Mouse (Mus musculus) lung, postnatal 0 days (tissue): Measurements from ENCODE around the gene Mgat5. TPM values are rescaled to one million over a fixed set of nuclear protein-coding genes. Genes with fewer than 3 reads are reported as not detected.

Experiments used
- ATAC-seq: fragments of 200-750 bp; cut with Nextera tagmentation; 2 replicates; pipeline ENCODE4 v1.8.0; 2017; ENCODE audit warnings: moderate library complexity
- DNase-seq: peaks from one replicate; pipeline ENCODE4 v3.0.0-alpha.2; 2016; ENCODE audit warnings: low spot score
- H3K27ac ChIP-seq: fragments of 300-500 bp; sonication (generic); 2 replicates; pipeline ENCODE4 v1.5.1; 2014; ENCODE audit warnings: antibody characterized with exemption, mild to moderate bottlenecking, low read length, mixed read lengths
- H3K27me3 ChIP-seq: fragments of 300-500 bp; sonication (generic); replicated peaks from 2 replicates; pipeline ENCODE4 v1.6.1; 2014; ENCODE audit warnings: low read length, mixed read lengths; ENCODE audit not compliant: insufficient read depth
- H3K36me3 ChIP-seq: fragments of 300-500 bp; sonication (generic); 2 replicates; pipeline ENCODE4 v1.6.1; 2014; ENCODE audit warnings: low read length, mixed read lengths; ENCODE audit not compliant: insufficient read depth
- H3K4me1 ChIP-seq: fragments of 300-500 bp; sonication (generic); 2 replicates; pipeline ENCODE4 v1.6.1; 2014; ENCODE audit warnings: antibody characterized with exemption, low read depth, low read length, mixed read lengths; ENCODE audit not compliant: insufficient read depth
- H3K4me2 ChIP-seq: fragments of 300-500 bp; sonication (generic); replicated peaks from 2 replicates; pipeline ENCODE4 v1.6.1; 2014; ENCODE audit warnings: low read depth, mild to moderate bottlenecking, low read length, moderate library complexity, mixed read lengths
- H3K4me3 ChIP-seq: fragments of 300-500 bp; sonication (generic); 2 replicates; pipeline ENCODE4 v1.5.1; 2014; ENCODE audit warnings: low read depth, low read length
- H3K9ac ChIP-seq: fragments of 300-500 bp; sonication (generic); replicated peaks from 2 replicates; pipeline ENCODE4 v1.6.1; 2014; ENCODE audit warnings: low read depth, mild to moderate bottlenecking
- H3K9me3 ChIP-seq: fragments of 300-500 bp; sonication (generic); 2 replicates; pipeline ENCODE4 v1.6.1; 2016; ENCODE audit warnings: low read length, mixed read lengths
- CTCF ChIP-seq: IDR thresholded peaks from 2 replicates; pipeline ENCODE4 v1.5.1; 2016; ENCODE audit warnings: antibody characterized with exemption, mild to moderate bottlenecking
- EP300 ChIP-seq: IDR thresholded peaks from 2 replicates; pipeline ENCODE4 v1.6.1; 2016; ENCODE audit warnings: antibody characterized with exemption, mild to moderate bottlenecking, control low read depth
- WGBS: fragments of 180-500 bp; shearing (Covaris S2); extraction: QIAGEN DNeasy Blood & Tissue Kit; methylation state at CpG from one replicate; pipeline ENCODE4 v1.1.7; 2014; 5-methylcytosine and 5-hydroxymethylcytosine counted together
- polyA plus RNA-seq: library from polyadenylated mRNA; unstranded; fragments of >200 nt; fragmentation: Nextera tagmentation; extraction: Ambion mirVana; gene quantifications from 2 replicates; pipeline ENCODE4 v1.2.1, GENCODE M21; 2015

Mgat5 gene
- polyA plus RNA-seq, 1 experiment from 2014 or later, result 3.5 TPM

GRCm38 (mm10) chr1:127236396-127236795 lies 31.6 kb downstream of the Mgat5 start:
- H3K4me1 ChIP-seq, result no peaks in the 10 kb centered on the region

DNA sequence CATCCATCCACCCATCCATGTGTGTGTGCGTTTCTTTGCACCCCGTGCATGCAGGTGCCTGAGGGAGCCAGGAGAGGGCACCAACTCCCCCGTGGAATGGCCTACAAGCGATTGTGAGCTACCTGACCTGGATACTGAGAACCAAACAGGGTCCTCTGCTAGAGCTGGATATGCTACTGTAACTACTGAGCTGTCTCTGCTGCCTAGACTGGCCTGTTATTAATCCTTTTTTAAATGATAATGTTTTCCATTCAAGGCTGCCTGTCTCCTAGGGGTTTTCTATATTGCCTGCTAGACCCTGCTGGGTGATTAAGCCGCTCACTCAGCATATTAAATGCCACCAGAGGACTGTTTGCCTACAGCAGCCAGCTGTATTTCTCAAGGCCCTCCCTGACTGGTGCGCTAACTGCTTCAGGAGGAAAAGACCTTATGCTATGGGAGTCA lies 34.1 kb downstream of the Mgat5 start:
- Histone ChIP-seq H3K9me3 (no peaks in the 10 kb centered on the region), H3K4me3 (no peak overlapping the region), H3K27ac (no peak overlapping the region), H3K27me3 (no peaks in the 10 kb centered on the region), H3K4me1 (no peaks in the 10 kb centered on the region), H3K9ac (no peak overlapping the region), H3K36me3 (no peaks in the 10 kb centered on the region), H3K4me2 (no peak overlapping the region)
- no peak for DNase-seq
- ATAC-seq, result no peak
- no peak for TF ChIP-seq EP300
- TF ChIP-seq CTCF, result peak; percentile 48
- 57% methylated on average over 6 of the region's 6 CpGs for WGBS

More at GRCm38 (mm10) chr1:127236396-127236795, 31.6 kb downstream of the Mgat5 start:
- WGBS, result 82% methylated on average over 8 of the region's 8 CpGs
- Histone ChIP-seq H3K9ac (no peak overlapping the region), H3K4me3 (no peak overlapping the region), H3K4me2 (no peak overlapping the region), H3K27ac (no peak overlapping the region), H3K9me3 (no peaks in the 10 kb centered on the region), H3K36me3 (no peaks in the 10 kb centered on the region), H3K27me3 (no peaks in the 10 kb centered on the region)
- no peak for DNase-seq
- no peak for ATAC-seq
- TF ChIP-seq EP300 (no peak), CTCF (no peak)

GRCm38 (mm10) chr1:127239914-127240313 lies 35.1 kb downstream of the Mgat5 start:
- Histone ChIP-seq H3K4me1 (no peaks in the 10 kb centered on the region), H3K4me3 (no peak overlapping the region), H3K9ac (no peak overlapping the region), H3K4me2 (no peak overlapping the region), H3K36me3 (no peaks in the 10 kb centered on the region), H3K27me3 (no peaks in the 10 kb centered on the region), H3K27ac (no peak overlapping the region), H3K9me3 (no peaks in the 10 kb centered on the region)
- ATAC-seq (peak; percentile 56), DNase-seq (peak; percentile 76)
- 30% methylated on average over 6 of the region's 6 CpGs for WGBS
- TF ChIP-seq EP300 (no peak), CTCF (no peak)

GRCm38 (mm10) chr1:127242151-127242887 lies 37.5 kb downstream of the Mgat5 start:
- H3K36me3 ChIP-seq, result no peaks in the 10 kb centered on the region
- H3K9me3 ChIP-seq, result no peaks in the 10 kb centered on the region
- 0 out of 2 replicates have a peak overlapping the region, but pooled peaks have one; percentile 6 for H3K4me3 ChIP-seq
- TF ChIP-seq CTCF, result no peak
- TF ChIP-seq EP300, result no peak
- H3K4me2 ChIP-seq, result no peak overlapping the region; the same call in 1 of the 2 replicates
- no peaks in the 10 kb centered on the region for H3K4me1 ChIP-seq
- no peaks in the 10 kb centered on the region for H3K27me3 ChIP-seq
- ATAC-seq, result peak; percentile 9; the same call in 1 of the 2 replicates
- no peak overlapping the region for H3K9ac ChIP-seq
- no peak for DNase-seq
- 70% methylated on average over 15 of the region's 15 CpGs for WGBS
- H3K27ac ChIP-seq, result 0 out of 2 replicates have a peak overlapping the region, but pooled peaks have one; percentile 0

- no peaks in the 10 kb centered on the region for H3K4me1 ChIP-seq
- WGBS, result 57% methylated on average over 6 of the region's 6 CpGs
- no peaks in the 10 kb centered on the region for H3K9me3 ChIP-seq
- TF ChIP-seq EP300 (no peak), CTCF (no peak)
- peak; percentile 30 for DNase-seq
- H3K27ac ChIP-seq, result 0 out of 2 replicates have a peak overlapping the region, but pooled peaks have one; percentile 0
- no peak overlapping the region for H3K9ac ChIP-seq
- no peaks in the 10 kb centered on the region for H3K36me3 ChIP-seq
- 0 out of 2 replicates have a peak overlapping the region, but pooled peaks have one; percentile 6 for H3K4me3 ChIP-seq
- H3K4me2 ChIP-seq, result no peak overlapping the region; the same call in 1 of the 2 replicates
- ATAC-seq, result peak; percentile 62
- H3K27me3 ChIP-seq, result no peaks in the 10 kb centered on the region
Measured at GRCm38 (mm10) chr1:127242888-127243588, 38.2 kb downstream of the Mgat5 start.

DNA sequence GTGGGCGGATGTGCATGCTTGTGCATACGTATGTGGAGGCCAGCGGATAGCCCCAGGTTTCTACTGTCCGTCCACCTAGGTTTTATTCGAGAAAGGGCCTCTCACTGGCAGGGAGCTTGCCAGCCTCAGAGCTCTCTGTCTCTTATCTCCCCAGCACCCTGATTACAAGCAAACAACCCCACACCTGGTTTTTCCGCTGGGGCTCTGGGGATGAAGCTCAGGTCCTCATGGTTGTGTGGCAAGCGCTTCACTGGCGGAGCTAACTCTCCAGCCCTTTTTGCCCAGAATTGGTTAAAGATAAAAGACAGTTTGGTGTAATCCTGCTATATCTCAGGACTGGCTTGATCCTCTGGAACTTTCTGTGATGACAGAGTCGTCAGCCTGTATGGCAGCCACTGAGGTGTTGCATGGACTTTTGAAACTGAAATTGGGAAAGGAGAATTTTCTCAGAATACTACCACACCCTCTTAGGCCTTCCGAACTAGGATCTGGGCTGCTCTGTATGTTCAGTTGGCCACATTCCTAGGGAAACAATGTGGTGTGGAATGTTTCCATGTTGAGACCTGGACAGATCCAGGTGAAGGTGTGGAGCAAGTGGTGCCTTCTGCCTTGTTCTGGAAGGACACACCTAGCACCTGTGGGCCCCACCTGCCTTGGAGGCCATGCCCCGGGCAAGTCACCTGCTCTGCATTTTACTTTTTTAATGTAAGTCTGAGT lies 39.4 kb downstream of the Mgat5 start:
- Histone ChIP-seq H3K4me1 (no peaks in the 10 kb centered on the region), H3K4me2 (no peak overlapping the region), H3K36me3 (no peaks in the 10 kb centered on the region), H3K27me3 (no peaks in the 10 kb centered on the region), H3K27ac (no peak overlapping the region), H3K9ac (no peak overlapping the region), H3K4me3 (no peak overlapping the region), H3K9me3 (no peaks in the 10 kb centered on the region)
- DNase-seq (no peak), ATAC-seq (no peak)
- TF ChIP-seq CTCF, result no peak
- TF ChIP-seq EP300, result no peak
- WGBS, result 77% methylated on average over 11 of the region's 11 CpGs
